Mouse (Mus musculus) lung, embryonic 15.5 days (tissue): ENCODE data around the gene Serinc5. TPM values are rescaled to one million over a fixed set of nuclear protein-coding genes. Genes with fewer than 3 reads are reported as not detected.

ENCODE experiments used
- ATAC-seq: fragments of 200-750 bp; cut with Nextera tagmentation; 2 replicates; pipeline ENCODE4 v1.8.0; 2017; ENCODE audit warnings: moderate number of reproducible peaks, borderline replicate concordance; ENCODE audit not compliant: low FRiP score, low TSS enrichment; ENCODE audit errors: extremely low read depth
- H3K27ac ChIP-seq: fragments of 300-500 bp; sonication (generic); 2 replicates; pipeline ENCODE4 v1.5.1; 2015; ENCODE audit warnings: moderate library complexity, mild to moderate bottlenecking, inconsistent platforms
- H3K27me3 ChIP-seq: fragments of 300-500 bp; sonication (generic); 2 replicates; pipeline ENCODE4 v1.6.1; 2015; ENCODE audit warnings: inconsistent platforms
- H3K36me3 ChIP-seq: fragments of 300-500 bp; sonication (generic); 2 replicates; pipeline ENCODE4 v1.6.1; 2015; ENCODE audit warnings: inconsistent platforms
- H3K4me1 ChIP-seq: fragments of 300-500 bp; sonication (generic); 2 replicates; pipeline ENCODE4 v1.6.1; 2015; ENCODE audit warnings: inconsistent platforms
- H3K4me2 ChIP-seq: fragments of 300-500 bp; sonication (generic); 2 replicates; pipeline ENCODE4 v1.6.1; 2015; ENCODE audit warnings: inconsistent platforms, mild to moderate bottlenecking, moderate library complexity
- H3K4me3 ChIP-seq: fragments of 300-500 bp; sonication (generic); 2 replicates; pipeline ENCODE4 v1.5.1; 2015; ENCODE audit warnings: mild to moderate bottlenecking, inconsistent platforms
- H3K9ac ChIP-seq: fragments of 300-500 bp; sonication (generic); 2 replicates; pipeline ENCODE4 v1.6.1; 2015; ENCODE audit warnings: inconsistent platforms
- H3K9me3 ChIP-seq: fragments of 300-500 bp; sonication (generic); 2 replicates; pipeline ENCODE4 v1.6.1; 2016; ENCODE audit warnings: inconsistent platforms
- WGBS: fragments of 180-500 bp; shearing (Covaris S2); methylation state at CpG from one replicate; pipeline ENCODE4 v1.1.7; 2015; 5-methylcytosine and 5-hydroxymethylcytosine counted together
- polyA plus RNA-seq: library from polyadenylated mRNA; unstranded; fragments of >200 nt; fragmentation: Nextera tagmentation; extraction: Ambion mirVana; gene quantifications from 2 replicates; pipeline ENCODE4 v1.2.1, GENCODE M21; 2015

The Serinc5 gene
- polyA plus RNA-seq, 1 experiment from 2014 or later: 26.0 TPM

GRCm38 (mm10) chr13:92711821-92712220 is 100.9 kb downstream of the Serinc5 start:
- Histone ChIP-seq H3K4me2 (no peak overlapping the region), H3K27me3 (no peaks in the 10 kb centered on the region), H3K9me3 (no peaks in the 10 kb centered on the region), H3K27ac (no peak overlapping the region), H3K4me3 (no peak overlapping the region), H3K4me1 (peaks cover 2% of the 10 kb centered on the region; the same call in 1 of the 2 replicates), H3K36me3 (peaks cover 16% of the 10 kb centered on the region), H3K9ac (no peak overlapping the region)
- ATAC-seq: no peak
- WGBS: 98% methylated on average over 1 of the region's 1 CpGs

- WGBS: 81% methylated on average over 4 of the region's 4 CpGs
- H3K9me3 ChIP-seq: no peaks in the 10 kb centered on the region
- no peak for ATAC-seq
These were observed 101.7 kb downstream of the Serinc5 start for GRCm38 (mm10) chr13:92712619-92713018.

GRCm38 (mm10) chr13:92717851-92718665 is 107.2 kb downstream of the Serinc5 start:
- 83% methylated on average over 3 of the region's 3 CpGs for whole genome bisulfite sequencing
- Histone ChIP-seq H3K36me3 (no peaks in the 10 kb centered on the region), H3K9ac (no peak overlapping the region), H3K27ac (no peak overlapping the region), H3K4me2 (no peak overlapping the region), H3K27me3 (no peaks in the 10 kb centered on the region), H3K4me3 (no peak overlapping the region), H3K9me3 (no peaks in the 10 kb centered on the region), H3K4me1 (no peaks in the 10 kb centered on the region)
- no peak for ATAC-seq

More at GRCm38 (mm10) chr13:92712619-92713018, 101.7 kb downstream of the Serinc5 start:
- H3K9ac ChIP-seq: no peak overlapping the region
- H3K4me2 ChIP-seq: no peak overlapping the region
- peaks cover 16% of the 10 kb centered on the region for H3K36me3 ChIP-seq
- no peaks in the 10 kb centered on the region for H3K27me3 ChIP-seq
- H3K4me1 ChIP-seq: no peaks in the 10 kb centered on the region
- H3K4me3 ChIP-seq: no peak overlapping the region
- no peak overlapping the region for H3K27ac ChIP-seq

- no peak overlapping the region for H3K4me3 ChIP-seq
- H3K27me3 ChIP-seq: no peaks in the 10 kb centered on the region
- no peak overlapping the region for H3K4me2 ChIP-seq
- no peak for ATAC-seq
- 54% methylated on average over 4 of the region's 4 CpGs for WGBS
- H3K27ac ChIP-seq: no peak overlapping the region
- no peak overlapping the region for H3K9ac ChIP-seq
- H3K9me3 ChIP-seq: no peaks in the 10 kb centered on the region
- H3K36me3 ChIP-seq: no peaks in the 10 kb centered on the region
- no peaks in the 10 kb centered on the region for H3K4me1 ChIP-seq
These were observed 110.1 kb downstream of the Serinc5 start for GRCm38 (mm10) chr13:92721006-92721405.

GRCm38 (mm10) chr13:92722389-92722788 is 111.5 kb downstream of the Serinc5 start:
- Histone ChIP-seq H3K36me3 (no peaks in the 10 kb centered on the region), H3K4me1 (no peaks in the 10 kb centered on the region), H3K27me3 (no peaks in the 10 kb centered on the region), H3K4me2 (no peak overlapping the region), H3K4me3 (no peak overlapping the region), H3K27ac (no peak overlapping the region), H3K9me3 (no peaks in the 10 kb centered on the region), H3K9ac (no peak overlapping the region)
- WGBS: 49% methylated on average over 5 of the region's 5 CpGs
- ATAC-seq: peak; percentile 72; the same call in 1 of the 2 replicates

GRCm38 (mm10) chr13:92729811-92730210 is 118.9 kb downstream of the Serinc5 start:
- Histone ChIP-seq H3K9me3 (no peaks in the 10 kb centered on the region), H3K27me3 (no peaks in the 10 kb centered on the region), H3K27ac (no peak overlapping the region), H3K9ac (no peak overlapping the region), H3K4me3 (no peak overlapping the region), H3K4me2 (no peak overlapping the region), H3K36me3 (no peaks in the 10 kb centered on the region), H3K4me1 (peaks cover 11% of the 10 kb centered on the region)
- WGBS: 39% methylated on average over 13 of the region's 13 CpGs
- no peak for ATAC-seq

- 73% methylated on average over 6 of the region's 6 CpGs for WGBS
- no peak for ATAC-seq
These were observed 120.9 kb downstream of the Serinc5 start for GRCm38 (mm10) chr13:92731811-92732210.

GRCm38 (mm10) chr13:92732836-92733235 is 121.9 kb downstream of the Serinc5 start:
- Histone ChIP-seq H3K27me3 (no peaks in the 10 kb centered on the region), H3K36me3 (no peaks in the 10 kb centered on the region), H3K4me1 (peaks cover 15% of the 10 kb centered on the region), H3K27ac (no peak overlapping the region), H3K4me2 (no peak overlapping the region), H3K4me3 (no peak overlapping the region), H3K9ac (no peak overlapping the region), H3K9me3 (no peaks in the 10 kb centered on the region)
- 65% methylated on average over 5 of the region's 5 CpGs for WGBS
- ATAC-seq: peak; percentile 12; the same call in 1 of the 2 replicates

More at GRCm38 (mm10) chr13:92731811-92732210, 120.9 kb downstream of the Serinc5 start:
- Histone ChIP-seq H3K4me3 (no peak overlapping the region), H3K4me1 (peaks cover 13% of the 10 kb centered on the region), H3K9ac (no peak overlapping the region), H3K27me3 (no peaks in the 10 kb centered on the region), H3K36me3 (no peaks in the 10 kb centered on the region), H3K9me3 (no peaks in the 10 kb centered on the region), H3K27ac (no peak overlapping the region), H3K4me2 (no peak overlapping the region)

- no peaks in the 10 kb centered on the region for H3K36me3 ChIP-seq
- H3K9me3 ChIP-seq: no peaks in the 10 kb centered on the region
- H3K4me3 ChIP-seq: no peak overlapping the region
- H3K9ac ChIP-seq: no peak overlapping the region
- H3K27ac ChIP-seq: no peak overlapping the region
- H3K4me1 ChIP-seq: peaks cover 15% of the 10 kb centered on the region
- H3K4me2 ChIP-seq: no peak overlapping the region
- no peaks in the 10 kb centered on the region for H3K27me3 ChIP-seq
- ATAC-seq: 0 out of 2 replicates have a peak, but pooled peaks have one; percentile 20
- 37% methylated on average over 9 of the region's 9 CpGs for WGBS
These were observed 122.4 kb downstream of the Serinc5 start for GRCm38 (mm10) chr13:92733252-92733651.

- Histone ChIP-seq H3K9ac (no peak overlapping the region), H3K4me2 (no peak overlapping the region), H3K27me3 (no peaks in the 10 kb centered on the region), H3K27ac (no peak overlapping the region), H3K4me3 (no peak overlapping the region), H3K9me3 (no peaks in the 10 kb centered on the region), H3K4me1 (peaks cover 15% of the 10 kb centered on the region), H3K36me3 (no peaks in the 10 kb centered on the region)
- WGBS: 78% methylated on average over 11 of the region's 11 CpGs
- no peak for ATAC-seq
These were observed 122.8 kb downstream of the Serinc5 start for GRCm38 (mm10) chr13:92733741-92734140.

GRCm38 (mm10) chr13:92735693-92736092 is 124.8 kb downstream of the Serinc5 start:
- no peak for ATAC-seq
- Histone ChIP-seq H3K9ac (no peak overlapping the region), H3K9me3 (no peaks in the 10 kb centered on the region), H3K4me3 (no peak overlapping the region), H3K4me1 (peaks cover 15% of the 10 kb centered on the region), H3K27me3 (no peaks in the 10 kb centered on the region), H3K36me3 (no peaks in the 10 kb centered on the region), H3K27ac (no peak overlapping the region), H3K4me2 (no peak overlapping the region)
- WGBS: 63% methylated on average over 1 of the region's 1 CpGs

- Histone ChIP-seq H3K4me2 (no peak overlapping the region), H3K27ac (no peak overlapping the region), H3K9ac (no peak overlapping the region), H3K4me3 (no peak overlapping the region), H3K27me3 (no peaks in the 10 kb centered on the region), H3K4me1 (peaks cover 15% of the 10 kb centered on the region), H3K9me3 (no peaks in the 10 kb centered on the region), H3K36me3 (no peaks in the 10 kb centered on the region)
- WGBS: 41% methylated on average over 11 of the region's 11 CpGs
- peak; percentile 19; the same call in 1 of the 2 replicates for ATAC-seq
These were observed 125.8 kb downstream of the Serinc5 start for GRCm38 (mm10) chr13:92736516-92737300.
